Mouse (Mus musculus): ENCODE results near the gene Pkp3. TPM values are rescaled to one million over a fixed set of nuclear protein-coding genes. Genes with fewer than 3 reads are reported as not detected.
"Not testable (repeated sequence)": the region's sequence is repeated elsewhere in the genome, so short reads cannot be mapped to it uniquely, and the experiment has no call there.

The Pkp3 gene
- total RNA-seq (2021) = 1 to 10 TPM; 1.4 to 1.5 TPM
- long read RNA-seq, experiment 1, partial matches to known transcripts = 0 of 3 reads
- long read RNA-seq, experiment 1, other reads (novel, unspliced or antisense) = 0 of 3 reads
- long read RNA-seq, experiment 2, partial matches to known transcripts = 0 of 3 reads
- long read RNA-seq, experiment 2, other reads (novel, unspliced or antisense) = 0 of 3 reads

GRCm38 (mm10) chr7:141077841-141078240, at the start of gene Pkp3:
Gene Pkp3, plus strand, starts transcription at chr7:141078218.
- no peak for DNase-seq

GRCm38 (mm10) chr7:141028831-141029230, 49.2 kb upstream of the Pkp3 start, which contains the start of gene Gm17387:
Gene Gm17387, plus strand, starts transcription at chr7:141029131.
- DNase-seq = no peak

DNA sequence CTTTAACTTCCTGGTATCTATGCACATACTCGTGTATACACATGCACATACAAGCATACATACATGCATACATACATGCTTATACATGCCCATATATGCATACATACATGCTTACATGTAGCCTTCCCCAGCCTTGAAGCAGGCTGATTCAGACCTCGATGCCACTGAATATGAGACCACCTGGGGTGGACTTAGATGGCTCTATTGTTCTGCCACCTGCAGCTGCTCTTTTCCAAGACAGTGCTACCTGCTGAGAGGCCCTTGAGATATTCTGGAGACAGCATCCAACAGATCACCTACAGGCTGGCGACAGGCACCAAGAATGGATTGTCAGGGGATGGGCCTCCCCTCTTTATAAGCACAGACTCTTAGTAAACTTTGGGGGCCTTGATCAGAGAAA, 47.6 kb upstream of the Pkp3 start:
- DNase-seq = no peak

GRCm38 (mm10) chr7:141032458-141033167, 45.4 kb upstream of the Pkp3 start:
- DNase-seq = peak in 1 of 2 experiments; percentile 31

GRCm38 (mm10) chr7:141036624-141037023, 41.4 kb upstream of the Pkp3 start:
- DNase-seq = not testable (repeated sequence)

GRCm38 (mm10) chr7:141038090-141039032, 39.7 kb upstream of the Pkp3 start:
- DNase-seq = no peak

DNA sequence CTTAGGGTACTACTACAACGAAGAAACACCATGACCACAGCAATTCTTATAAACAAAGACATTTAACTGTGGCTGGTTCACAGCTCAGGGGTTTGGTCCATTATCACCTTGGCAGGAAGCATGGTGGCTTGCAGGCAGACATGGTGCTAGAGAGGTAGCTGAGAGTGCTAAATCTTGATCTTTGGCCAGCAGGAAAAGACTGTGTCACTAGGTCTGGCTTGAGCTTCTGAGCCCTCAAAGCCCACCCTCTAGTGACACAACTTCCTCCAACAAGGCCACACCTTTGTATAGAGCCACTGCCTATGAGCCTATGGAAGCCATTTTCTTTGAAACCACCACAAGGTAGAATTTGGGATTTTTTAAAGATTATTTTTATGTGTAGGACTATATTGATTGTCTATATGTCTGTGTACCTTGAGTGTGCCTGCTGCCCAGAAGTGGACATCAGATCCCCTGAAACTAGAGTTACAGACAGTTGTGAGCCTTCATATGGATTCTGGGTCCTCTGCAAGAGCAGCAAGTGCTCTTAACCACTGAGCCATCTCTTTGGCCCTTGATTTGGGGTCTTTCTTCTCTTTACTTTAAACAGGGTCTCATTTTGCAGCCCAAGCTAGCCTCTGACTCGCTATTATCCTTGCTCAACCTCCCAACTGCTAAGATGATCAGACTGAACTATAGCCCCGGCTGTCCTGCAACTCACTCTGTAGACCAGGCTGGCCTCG, 38.5 kb upstream of the Pkp3 start:
- DNase-seq = no peak

DNA sequence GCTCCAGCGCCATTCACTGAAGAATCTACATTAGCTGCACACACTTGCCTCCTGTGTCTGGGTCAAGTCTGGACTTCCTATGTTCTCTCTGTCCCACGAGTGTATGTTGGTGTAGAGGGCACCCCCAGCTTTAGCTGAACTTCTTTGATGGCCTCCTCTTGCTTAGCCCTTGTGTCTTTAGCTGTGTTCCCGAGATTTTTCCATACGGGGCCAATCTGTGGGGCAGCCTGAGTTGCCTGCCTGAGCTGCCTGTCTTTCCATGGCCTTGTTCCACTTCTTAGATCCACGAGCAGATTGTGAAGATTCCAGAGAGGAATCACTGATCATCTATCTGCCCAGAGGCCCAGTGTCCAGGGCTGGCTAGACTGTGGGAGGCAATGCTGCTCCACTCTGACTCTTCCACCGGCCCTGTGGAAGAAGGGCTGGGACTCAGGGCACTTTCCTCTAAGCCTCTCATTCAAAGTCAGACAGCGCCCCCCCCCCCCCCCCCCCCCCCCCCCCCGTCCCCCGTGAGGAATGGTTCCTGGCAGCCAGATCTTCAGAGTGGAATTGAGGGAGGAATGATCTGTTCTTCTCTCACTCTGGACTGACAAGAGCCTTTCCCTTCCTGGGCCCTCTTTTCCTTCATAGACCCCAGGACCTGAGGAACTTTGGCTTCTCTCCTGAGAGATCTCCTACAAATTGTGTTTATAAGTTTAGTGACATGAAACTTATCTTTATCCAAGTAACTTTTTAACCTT, 37.0 kb upstream of the Pkp3 start:
- DNase-seq = peak in 1 of 2 experiments; percentile 22

DNA sequence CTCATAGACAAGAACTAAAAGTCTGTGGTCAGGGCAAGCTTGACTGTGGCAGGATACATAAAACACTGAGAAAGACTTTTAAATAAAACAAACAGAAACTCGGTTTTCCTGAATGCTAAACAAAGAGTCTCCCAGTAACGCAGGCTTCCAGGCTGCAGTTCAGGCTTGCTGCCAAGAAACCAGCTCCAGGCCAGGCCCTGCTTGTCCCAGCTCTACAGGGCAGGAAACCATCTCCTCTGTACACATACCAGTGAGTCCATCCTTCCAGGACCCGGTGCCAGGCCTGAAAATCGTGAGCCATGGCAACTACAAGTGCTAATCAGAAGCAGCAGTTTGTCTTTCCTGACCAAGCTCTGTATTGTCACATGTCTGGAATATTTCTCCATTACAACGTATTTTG, 36.4 kb upstream of the Pkp3 start:
- DNase-seq = peak; percentile 66 to 87

- DNase-seq = no peak
These were observed 35.5 kb upstream of the Pkp3 start for GRCm38 (mm10) chr7:141042539-141042938.

GRCm38 (mm10) chr7:141046931-141047580, 31.0 kb upstream of the Pkp3 start:
- DNase-seq = peak in 1 of 2 experiments; percentile 23

- peak; percentile 71 to 82 for DNase-seq
These were observed 30.3 kb upstream of the Pkp3 start for GRCm38 (mm10) chr7:141047581-141048225.

- peak; percentile 93 for DNase-seq
These were observed 29.5 kb upstream of the Pkp3 start for GRCm38 (mm10) chr7:141048226-141049218.

DNA sequence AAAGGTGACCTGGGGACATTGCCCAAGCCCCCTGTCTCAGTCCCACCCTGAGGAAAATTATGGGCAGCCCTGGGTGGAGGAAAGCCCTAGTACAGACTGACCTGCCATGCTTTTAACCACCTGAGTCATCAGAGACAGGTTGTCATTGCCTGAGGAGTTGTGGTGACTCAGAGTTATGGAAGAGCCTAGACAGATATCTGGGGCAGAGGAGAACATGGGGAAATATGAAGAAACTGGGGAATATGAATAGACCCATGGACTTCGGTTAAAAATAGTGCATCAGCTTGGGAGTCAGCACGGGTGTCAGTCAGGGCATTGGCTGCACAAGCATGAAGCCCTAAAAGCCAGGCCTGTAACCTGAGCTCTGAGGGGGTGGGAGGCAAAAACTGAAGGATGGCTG, 28.7 kb upstream of the Pkp3 start:
- no peak for DNase-seq

GRCm38 (mm10) chr7:141051060-141051685, 26.8 kb upstream of the Pkp3 start:
- peak in 1 of 2 experiments; percentile 11 for DNase-seq

DNA sequence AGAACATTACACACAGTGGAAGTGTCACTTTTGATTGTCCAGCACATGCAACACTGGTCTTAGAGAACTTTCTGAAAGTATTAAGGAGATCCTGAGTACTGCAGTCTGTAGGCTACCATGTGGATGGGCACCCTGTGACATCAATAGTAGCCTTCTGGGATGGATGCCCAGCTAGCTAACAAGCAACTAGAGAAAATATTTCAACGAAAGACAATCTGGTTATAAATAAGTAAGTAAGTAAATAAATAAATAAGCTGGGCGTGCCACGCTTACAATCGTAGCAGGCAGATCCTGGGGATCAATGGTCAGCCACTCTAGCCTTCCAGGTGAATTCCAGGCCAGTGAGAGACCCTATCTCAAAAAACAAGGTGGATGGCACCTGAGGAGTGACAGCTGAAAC, 26.0 kb upstream of the Pkp3 start:
- no peak for DNase-seq

DNA sequence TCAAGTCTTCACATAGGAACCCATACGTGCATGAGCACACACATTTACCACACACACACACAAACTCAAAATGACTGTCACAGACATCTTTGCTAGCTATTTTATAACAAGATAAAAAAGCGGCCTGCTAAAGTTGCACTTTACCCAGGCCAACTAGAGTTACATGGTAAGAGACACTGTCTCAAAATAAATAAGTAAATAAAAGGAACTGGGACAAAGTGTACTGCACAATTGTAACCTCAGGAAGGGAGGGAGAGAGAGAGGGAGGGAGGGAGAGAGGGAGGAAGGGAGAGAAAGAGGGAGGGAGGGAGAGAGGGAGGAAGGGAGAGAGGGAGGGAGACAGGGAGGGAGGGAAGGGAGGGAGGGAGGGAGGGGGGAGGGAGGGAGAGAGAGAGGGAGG, 25.6 kb upstream of the Pkp3 start:
- no peak for DNase-seq

GRCm38 (mm10) chr7:141055785-141056184, 22.2 kb upstream of the Pkp3 start:
- DNase-seq = no peak
